Mouse (Mus musculus): ENCODE data around the gene Stat5a.

Stat5a gene

DNA sequence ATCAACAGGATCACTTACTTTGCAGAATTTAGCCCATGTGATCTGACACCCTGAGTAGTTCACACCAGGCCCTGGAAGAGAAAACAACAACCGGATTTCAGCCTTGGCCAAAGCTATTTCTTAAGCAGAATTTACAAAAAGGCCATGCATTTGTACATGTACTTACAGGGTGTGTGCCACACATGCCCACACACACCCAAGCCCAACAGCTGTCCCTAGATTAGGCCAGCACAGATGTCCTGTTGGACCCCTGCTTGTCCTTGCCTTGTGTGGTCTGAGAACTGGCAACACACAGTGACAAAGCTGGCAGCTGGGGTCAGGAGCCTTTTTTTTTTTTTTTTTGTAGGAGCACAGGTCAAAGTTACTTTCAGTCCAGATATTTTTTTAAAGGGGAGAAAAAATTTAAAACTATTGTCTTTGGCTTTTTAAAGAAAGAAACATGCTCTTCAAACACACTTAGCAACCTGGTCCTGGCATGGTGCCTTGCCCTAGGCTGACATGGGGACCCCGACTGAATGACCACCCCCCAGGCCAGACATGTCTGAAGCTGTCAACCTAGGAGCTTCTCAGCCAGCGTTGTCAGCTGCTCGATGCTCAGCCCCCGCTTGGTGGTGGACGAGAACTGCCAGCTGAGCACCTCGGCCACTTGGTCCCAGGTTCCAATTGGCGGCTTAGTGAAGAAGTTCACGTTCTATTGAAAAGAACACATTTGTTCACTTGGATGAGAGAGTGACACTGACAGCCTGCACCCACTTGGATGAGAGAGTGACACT is 35.2 kb downstream of the Stat5a start:
- in situ Hi-C loops (cut with MboI; ENCODE audit: low sequenced_read_pairs): loop anchor here (5.0 to 10.0 kb wide), 2 partner anchors 63 to 170 kb away; no protein-coding TSS in a partner anchor

DNA sequence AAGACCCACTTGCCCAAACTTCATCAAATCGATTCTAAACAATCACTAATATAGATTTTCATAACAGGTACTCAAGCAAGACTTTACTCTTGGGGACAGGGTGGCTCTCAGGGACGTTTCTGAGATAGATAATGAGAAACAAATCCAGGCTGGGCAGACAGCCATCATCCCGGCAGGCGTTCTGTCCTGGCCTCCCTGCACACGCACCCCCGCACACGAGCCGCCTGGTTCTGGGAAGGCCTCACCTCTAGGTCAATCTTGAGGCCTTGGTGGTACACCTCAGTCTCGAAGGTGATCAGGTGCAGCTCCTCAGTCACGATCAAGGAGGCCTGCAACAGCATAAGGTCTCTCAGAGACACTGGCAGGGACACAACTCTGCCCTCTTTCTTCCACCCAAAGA is 36.9 kb downstream of the Stat5a start:
- in situ Hi-C loops (cut with MboI; ENCODE audit: low sequenced_read_pairs): loop anchor here (5.0 to 10.0 kb wide), 2 partner anchors 36 to 169 kb away; no protein-coding TSS in a partner anchor

DNA sequence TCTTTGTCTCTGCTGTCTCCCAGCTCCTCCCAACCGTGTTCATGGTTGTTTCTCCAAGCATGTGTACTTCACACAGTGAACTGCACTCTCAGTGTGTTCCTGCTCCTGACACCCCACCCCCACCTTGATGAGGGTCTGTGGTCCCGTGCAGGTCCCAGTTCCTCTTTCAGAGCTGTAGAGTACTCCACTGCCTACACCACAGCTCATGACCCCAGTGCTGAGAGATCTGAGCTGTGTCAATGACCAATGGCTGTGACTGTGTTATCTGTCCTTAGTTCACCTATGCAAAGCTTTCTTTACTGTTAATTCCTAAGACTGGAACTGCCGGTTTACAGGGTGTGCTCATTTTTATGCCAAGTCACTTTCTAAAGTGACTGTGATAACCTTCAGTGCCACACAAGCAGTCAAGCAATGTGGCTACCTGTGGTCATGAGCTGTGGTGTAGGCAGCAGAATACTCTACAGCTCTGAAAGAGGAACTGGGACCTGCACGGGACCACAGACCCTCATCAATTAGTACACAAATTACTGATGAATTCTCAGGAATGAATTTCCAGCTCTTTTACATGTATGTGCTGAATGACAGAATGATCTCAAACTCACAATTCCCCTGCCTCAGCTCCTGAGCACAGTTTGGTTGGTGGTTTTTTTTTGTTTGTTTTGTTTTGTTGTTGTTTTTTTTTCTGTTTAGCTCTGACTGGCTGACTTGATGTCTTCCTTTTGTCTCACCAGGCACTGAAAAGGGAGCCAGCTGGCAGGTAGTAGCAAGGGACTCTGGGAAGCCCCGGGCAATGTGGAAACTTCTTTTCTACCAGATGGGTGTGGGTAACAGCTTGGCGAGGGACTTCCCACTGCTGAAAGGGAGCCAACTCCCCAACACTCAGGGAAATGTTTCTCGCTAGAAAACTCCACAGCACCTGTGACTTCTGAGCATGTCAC is 38.4 kb downstream of the Stat5a start:
- in situ Hi-C loops (cut with MboI; ENCODE audit: low sequenced_read_pairs): loop anchor here (5.0 to 10.0 kb wide), 2 partner anchors 35 to 167 kb away; no protein-coding TSS in a partner anchor

DNA sequence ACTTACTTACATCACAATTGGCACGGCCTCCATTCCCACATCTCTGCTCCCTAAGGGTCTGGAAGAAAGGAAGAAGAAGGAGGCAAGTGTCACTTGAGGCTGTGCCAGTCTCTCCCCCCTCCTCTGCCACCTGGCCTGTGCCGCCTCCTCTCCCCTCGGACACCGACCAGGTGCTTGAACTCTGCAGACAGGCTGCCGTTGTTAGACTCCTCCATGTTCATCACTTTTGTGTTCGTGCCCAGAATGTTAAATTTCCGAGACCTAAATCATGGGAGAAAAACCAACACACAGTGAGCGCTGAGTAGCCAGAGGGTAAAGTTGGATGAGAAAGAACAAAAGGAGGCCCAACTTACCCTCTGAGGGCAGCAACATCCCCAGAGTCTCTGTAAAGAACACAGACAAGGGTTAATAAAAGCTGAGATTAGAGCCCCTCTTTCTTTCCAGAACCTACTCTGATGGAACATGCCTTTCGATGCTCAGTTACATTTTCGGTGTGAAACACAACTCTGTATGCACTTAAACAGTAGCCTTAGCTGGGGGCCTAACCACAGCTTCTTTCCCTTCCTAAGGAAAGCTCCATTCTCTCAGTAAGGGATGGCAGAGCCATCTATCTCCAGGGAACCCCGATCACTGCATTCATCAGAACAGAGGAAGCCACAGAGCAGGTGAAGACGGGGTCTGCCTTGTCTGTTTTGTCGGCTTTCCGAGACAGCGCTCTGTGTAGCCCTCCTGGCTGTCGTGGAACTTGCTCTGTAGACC is 39.5 kb downstream of the Stat5a start:
- in situ Hi-C loops (cut with MboI; ENCODE audit: low sequenced_read_pairs): loop anchor here (5.0 to 10.0 kb wide), 2 partner anchors 34 to 166 kb away; no protein-coding TSS in a partner anchor

DNA sequence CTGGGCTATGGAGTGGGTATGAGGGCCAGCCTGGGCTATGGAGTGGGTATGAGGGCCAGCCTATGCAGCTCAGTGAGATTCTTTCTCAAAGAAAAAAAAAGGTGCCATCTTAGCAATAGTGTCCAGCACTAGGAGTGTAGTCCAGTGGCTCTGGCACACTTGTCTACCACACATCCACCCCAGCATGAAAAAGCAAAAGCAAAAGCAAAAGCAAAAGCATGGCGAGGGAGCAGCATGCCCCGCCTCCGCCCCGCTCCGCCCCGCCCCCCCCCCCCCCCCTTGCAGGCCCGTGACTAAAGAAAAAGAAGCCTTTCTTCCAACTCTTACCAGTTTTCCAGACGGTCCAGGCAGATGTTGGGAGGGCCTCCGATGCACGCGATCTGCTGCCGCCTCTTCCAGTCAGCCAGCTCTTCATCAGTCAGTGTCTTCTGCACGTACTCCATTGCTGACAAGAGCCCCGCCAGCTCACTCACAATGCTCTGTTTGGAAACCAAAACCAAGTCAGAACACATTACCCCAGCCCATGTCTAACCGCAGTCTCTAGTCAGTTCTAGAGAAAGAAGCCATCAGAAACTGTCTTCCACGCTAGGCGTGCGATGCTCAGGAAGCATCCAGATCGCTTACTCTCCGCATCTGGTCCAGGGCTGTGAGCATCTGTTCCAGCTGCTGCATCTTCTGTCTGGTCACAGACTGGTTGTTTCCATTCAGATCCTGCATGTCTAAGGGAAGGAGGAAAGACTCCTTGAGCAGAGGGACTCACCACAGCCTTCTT is 45.6 kb downstream of the Stat5a start:
- in situ Hi-C loops (cut with MboI; ENCODE audit: low sequenced_read_pairs): no loop called here

DNA sequence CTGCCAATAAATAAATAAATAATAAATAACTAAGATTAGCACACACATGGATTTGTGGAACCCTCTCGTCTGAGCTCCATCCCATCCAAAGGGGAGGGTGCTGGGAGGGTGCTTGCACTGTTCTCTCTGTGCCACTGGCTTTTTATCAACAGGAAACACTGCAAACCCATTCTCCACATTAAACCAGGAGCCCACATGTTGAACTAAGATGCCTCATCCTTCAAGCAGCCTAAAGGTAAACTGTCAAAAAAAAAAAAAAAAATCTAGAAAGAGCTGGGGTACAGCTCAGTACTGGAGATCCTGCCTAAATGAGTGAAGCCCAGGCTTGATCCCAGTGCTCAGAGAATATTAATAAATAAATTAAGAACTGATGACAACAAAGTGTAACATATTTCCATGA is 46.8 kb downstream of the Stat5a start:
- in situ Hi-C loops (cut with MboI; ENCODE audit: low sequenced_read_pairs): no loop called here

DNA sequence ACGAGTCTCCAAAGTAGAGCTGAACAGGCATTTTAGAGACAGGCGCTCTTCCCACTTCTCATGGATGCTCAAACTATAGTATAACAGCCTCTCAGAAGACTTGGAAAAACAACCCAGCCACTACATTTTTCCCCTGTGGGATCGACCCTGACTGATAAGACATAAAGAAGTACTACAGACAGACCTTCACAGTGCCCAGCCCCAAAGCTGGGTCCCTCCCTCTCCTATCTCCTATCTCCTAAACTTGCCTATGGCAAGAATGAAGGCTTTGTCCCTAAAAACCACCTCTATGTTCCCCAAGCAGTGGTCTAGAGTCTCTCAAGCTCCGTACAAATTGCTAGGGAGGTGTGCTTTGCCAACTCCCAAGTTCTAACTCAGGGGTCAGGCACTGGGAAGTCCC is 47.7 kb downstream of the Stat5a start:
- in situ Hi-C loops (cut with MboI; ENCODE audit: low sequenced_read_pairs): no loop called here

DNA sequence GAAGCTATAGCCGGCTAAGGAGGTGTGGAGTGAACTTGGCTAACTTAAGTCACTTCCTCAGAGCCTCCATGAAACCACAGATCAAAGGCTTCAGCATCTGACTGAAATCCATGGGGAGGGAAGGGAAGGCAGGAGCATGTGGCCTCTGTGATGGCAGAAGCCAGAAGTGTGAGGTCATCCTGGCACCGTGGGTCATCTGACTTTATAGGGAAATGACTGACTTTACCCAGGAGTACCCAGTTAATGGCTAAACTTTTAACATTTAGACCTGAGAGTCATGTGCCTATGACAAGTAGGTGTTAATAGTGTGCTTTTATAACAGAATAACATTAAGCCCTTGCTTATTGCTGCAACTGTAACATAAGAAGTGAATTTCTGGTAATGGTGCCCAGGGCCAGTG is 49.0 kb downstream of the Stat5a start:
- in situ Hi-C loops (cut with MboI; ENCODE audit: low sequenced_read_pairs): no loop called here

DNA sequence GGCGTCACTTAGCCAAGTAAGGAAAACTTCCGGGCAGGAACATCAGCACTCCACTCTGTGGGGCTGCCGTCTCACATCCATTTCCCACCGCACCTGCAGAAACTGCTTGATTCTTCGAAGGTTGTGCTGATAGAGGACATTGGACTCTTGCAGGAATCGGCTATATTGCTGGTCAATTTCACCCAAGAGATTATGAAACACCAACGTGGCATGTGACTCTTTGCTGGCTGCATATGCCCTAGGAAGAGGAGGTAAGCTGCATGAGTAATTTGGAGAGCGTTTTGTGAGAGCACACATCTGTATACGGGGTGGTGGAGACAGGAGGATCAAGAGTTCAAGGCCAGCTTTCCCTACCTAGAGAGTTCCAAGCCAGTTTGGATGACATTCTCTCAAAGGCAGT is 49.4 kb downstream of the Stat5a start:
- in situ Hi-C loops (cut with MboI; ENCODE audit: low sequenced_read_pairs): no loop called here

DNA sequence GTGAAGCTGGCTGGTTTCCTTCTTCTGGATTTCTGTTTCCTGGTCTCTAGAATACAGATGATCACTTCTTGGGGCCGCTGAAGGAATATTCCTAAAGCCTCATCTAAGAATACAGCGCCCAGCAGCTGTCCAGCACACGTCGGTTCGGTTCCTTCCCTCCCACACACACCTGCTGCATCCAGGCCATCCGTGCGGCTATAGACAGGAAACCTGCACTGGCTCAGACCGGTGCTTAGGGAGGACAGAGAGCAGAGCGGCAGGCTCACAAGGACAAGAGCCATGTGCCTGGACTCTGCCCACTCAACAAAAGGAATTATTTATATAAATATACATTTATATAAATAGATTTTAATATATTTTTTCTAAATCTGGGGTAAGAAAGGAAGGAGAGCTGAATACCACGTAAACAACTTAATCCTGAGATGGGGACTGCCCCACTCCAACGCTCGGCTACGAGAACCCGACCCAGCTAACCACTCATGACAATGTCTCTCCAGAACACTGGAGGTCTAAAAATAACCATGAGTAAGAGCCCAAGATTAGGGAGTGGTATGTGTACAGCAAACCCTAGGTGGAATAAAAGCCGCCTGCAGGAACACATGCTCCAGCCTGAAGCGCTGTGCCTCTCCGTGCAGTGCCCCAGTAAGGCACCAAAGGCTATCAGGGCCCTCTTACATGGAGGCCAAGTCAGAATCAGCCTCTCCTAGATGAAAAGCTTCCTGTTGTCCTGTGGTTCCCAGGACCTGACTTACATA is 53.4 kb downstream of the Stat5a start:
- in situ Hi-C loops (cut with MboI; ENCODE audit: low sequenced_read_pairs): no loop called here

DNA sequence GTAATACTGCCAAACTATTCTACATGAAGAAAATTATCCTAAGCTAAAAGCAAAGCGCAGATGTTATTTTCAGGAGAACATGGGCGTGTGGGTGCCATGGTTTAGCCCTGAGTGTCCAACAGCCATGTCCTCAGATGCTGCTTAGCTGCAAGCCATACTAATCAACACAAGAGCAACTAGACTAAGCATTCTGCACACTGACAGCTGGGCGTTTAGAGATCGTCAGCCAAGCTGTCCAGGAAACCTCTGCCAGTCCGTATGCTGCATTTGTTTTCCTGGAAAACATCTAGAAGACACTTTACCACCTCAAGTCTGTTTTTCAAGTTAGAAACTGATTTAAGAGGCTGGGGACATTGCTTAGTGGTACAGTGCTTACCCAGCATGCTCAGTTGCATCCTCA is 55.3 kb downstream of the Stat5a start:
- in situ Hi-C loops (cut with MboI; ENCODE audit: low sequenced_read_pairs): no loop called here

DNA sequence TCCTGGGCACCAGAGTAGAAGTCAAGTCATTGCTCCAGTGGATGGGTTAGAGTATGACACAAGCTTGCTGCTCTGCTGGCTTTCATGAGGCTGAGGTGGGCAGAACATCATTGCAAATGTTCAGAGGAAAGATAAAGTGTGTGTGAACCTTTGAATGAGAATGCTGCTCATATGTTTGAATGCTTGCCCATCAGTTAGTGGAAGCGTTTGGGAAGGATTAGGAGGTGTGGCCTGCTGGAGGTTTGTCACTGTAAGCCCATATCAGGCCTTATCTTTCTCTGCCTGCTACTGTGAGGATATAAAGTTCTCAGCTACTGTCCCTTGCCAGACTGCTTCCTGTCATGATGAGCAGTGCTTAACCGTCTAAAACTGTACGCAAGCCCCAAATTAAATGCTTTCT is 55.9 kb downstream of the Stat5a start:
- in situ Hi-C loops (cut with MboI; ENCODE audit: low sequenced_read_pairs): no loop called here

DNA sequence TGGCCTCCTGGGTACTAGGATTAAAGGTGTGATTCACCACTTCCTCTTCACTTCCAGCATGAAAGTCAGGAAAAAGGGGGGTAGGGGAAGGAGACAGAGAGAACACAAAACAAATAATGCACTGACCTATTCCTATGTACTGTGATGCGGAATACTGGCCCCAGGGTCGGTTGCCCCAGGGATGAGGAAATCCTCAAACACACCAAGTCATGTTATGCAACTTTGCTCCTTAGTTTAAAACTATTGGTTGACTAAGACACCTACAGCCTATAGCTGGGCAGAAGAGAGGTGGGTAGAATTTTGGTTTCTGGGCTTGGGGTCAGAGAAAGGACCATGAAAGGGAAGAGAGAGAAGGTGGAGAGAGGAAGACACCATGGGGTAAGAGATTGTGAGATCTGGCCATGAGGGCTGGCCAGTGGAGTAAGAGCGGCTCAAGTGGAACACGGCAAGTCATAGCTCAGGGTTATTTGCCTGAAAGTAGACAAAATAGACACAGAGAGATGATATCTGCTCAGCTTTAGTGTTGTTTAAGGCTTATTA is 57.4 kb downstream of the Stat5a start:
- in situ Hi-C loops (cut with MboI; ENCODE audit: low sequenced_read_pairs): no loop called here

DNA sequence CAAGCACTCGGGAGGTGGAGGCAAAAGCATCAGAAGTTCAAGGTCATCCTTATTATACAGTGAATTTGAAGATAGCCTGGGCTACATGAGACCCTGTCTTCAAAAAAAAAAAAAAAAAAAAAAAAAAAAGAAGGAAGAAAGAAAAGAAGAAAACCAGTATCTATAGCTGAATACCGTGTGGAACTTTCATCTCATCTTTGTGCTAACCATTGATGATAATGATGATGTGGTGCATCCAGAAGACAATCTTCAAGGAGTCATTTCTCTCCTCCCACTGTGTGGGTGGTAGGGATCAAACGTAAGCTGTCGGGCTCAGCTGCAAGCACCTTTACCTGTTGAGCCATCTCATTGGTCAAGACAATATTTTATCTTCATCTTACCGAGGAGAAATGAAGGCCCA is 58.9 kb downstream of the Stat5a start:
- in situ Hi-C loops (cut with MboI; ENCODE audit: low sequenced_read_pairs): no loop called here

DNA sequence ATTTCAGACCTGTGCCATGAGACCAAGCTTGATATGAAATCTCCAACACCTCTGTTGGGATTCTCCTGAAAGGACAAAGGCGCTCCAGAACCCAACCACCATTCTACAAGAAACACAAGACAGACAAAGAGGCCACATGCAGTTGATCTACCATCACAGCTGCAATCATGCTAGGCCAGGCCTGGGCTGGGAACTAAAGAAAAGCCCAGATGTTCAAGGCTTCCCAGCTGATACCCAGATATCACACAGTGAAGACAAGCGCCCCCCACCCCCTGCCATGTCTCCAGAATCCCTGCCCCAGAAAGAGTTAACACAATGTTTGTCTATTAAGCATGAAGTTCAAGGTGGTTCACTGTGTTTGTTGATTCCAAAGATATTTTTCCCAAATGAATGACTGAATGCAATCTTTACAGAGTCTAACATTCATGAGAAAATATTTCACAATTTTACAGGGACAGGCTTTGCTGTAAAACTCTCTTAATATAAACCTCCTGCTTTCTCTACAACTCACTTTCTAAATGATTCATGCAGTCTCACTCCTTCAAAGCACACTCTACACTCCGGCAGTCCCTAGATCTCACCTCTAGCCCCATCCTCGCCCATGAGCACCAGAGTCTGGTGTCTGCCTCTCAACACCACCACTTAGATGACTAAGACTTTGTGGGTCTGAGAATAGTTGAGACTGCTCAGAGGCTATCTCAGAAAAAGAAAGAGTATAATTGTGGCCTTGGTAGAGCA is 61.9 kb downstream of the Stat5a start:
- in situ Hi-C loops (cut with MboI; ENCODE audit: low sequenced_read_pairs): no loop called here

DNA sequence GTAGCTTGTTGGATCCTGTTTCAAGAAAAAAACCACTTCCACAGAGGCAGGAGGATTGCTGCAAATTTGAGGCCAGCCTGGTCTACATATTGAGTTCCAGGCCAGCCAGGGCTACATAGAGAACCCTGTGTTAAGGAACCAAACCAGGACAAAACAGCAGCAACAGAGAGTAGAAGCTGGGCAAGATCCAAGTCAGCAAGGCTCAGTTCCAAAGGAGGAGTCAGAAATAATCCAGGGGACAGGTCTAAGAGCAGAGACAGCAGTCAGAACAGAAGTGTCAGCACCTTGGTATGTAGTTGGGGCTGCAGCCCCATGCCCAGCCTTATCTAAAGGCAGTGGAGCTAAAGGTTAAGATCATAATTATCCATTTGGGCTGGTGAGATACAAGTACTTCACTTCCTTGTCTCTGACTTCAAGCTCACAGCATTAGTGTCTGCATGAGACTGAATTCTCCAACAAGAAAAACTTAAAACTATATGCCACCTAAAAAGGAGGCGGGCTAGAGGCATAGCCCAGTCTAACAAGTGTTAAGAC is 65.3 kb downstream of the Stat5a start:
- in situ Hi-C loops (cut with MboI; ENCODE audit: low sequenced_read_pairs): no loop called here

DNA sequence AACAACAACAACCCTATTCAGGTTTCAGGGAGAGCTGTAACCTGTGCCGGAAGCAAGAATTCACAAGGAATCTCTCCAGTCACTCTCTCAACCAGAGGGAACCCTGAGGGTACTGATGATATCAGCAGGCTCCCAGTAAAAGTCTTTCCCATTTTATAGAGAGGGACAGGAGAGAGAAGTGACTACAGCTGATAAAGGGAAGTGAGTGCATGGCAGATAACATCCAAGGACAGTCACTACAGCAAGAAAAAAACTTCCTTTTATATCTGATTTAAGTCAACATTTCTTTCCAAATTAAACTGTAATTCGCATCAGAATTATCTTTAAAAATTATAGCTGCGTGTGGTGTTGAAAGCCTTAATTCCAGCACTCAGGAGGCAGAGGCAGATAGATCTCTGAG is 68.2 kb downstream of the Stat5a start:
- in situ Hi-C loops (cut with MboI; ENCODE audit: low sequenced_read_pairs): no loop called here

DNA sequence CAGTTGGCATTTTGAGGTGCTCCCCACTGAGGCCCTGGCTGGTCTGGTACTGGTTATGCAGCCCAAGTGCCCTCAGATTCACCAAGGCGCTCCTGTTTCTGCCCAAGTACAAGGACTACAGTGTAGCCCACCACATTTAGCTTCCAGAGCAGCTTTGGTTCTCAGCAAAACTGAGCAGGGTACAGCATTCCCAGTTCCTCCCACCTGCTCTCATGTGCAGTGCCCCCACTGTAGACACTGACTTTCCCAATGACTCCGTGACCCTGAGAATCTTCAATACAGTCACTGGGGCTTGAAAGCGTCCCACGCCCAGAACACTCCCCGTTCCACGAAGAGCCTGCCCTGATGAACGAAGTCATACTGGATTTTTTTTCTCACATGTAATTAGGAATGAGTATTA is 71.5 kb downstream of the Stat5a start:
- in situ Hi-C loops (cut with MboI; ENCODE audit: low sequenced_read_pairs): loop anchor here (5.0 kb wide), 1 partner anchor 33 kb away; no protein-coding TSS in a partner anchor
